Mouse (Mus musculus) heart, postnatal 10 days (tissue): ENCODE measurements around the gene Slc5a2. TPM values are rescaled to one million over a fixed set of nuclear protein-coding genes. Genes with fewer than 3 reads are reported as not detected.

Experiments
- DNase-seq, 2 experiments: peaks; one replicate each; pipeline ENCODE4 v3.0.0; 2021
- intact Hi-C: fragments of 180-260 bp; cut with DNase I; formaldehyde crosslinking; loops from one replicate; pipeline ENCODE4 v1.15.1; 2025
- total RNA-seq, 2 experiments: library from RNA; stranded (reverse); gene quantifications; 2 replicates each; pipeline ENCODE4 v1.2.3; 2021

The Slc5a2 gene
- not detected for total RNA-seq

GRCm38 (mm10) chr7:128265411-128265810 lies at the start of gene Slc5a2:
Gene Slc5a2 (plus strand): TSS chr7:128265657.
- no peak for DNase-seq
- intact Hi-C loops, result no loop called here

- no peak for DNase-seq
- intact Hi-C loops, result no loop called here
Measured at GRCm38 (mm10) chr7:128219952-128220351, 45.5 kb upstream of the Slc5a2 start.

- no peak for DNase-seq
- intact Hi-C loops, result no loop called here
Measured at GRCm38 (mm10) chr7:128220936-128221335, 44.5 kb upstream of the Slc5a2 start.

GRCm38 (mm10) chr7:128231741-128232140 lies 33.7 kb upstream of the Slc5a2 start:
- intact Hi-C loops, result no loop called here
- no peak for DNase-seq

GRCm38 (mm10) chr7:128234796-128235195 lies 30.7 kb upstream of the Slc5a2 start:
- DNase-seq, result no peak
- intact Hi-C loops, result loop anchor here (5.0 kb wide), 1 partner anchor 223 kb away; no protein-coding TSS in a partner anchor

- intact Hi-C loops, result loop anchor here (5.0 kb wide), 1 partner anchor 222 kb away; no protein-coding TSS in a partner anchor
- DNase-seq, result no peak
Measured at GRCm38 (mm10) chr7:128235481-128235880, 30.0 kb upstream of the Slc5a2 start.

DNA sequence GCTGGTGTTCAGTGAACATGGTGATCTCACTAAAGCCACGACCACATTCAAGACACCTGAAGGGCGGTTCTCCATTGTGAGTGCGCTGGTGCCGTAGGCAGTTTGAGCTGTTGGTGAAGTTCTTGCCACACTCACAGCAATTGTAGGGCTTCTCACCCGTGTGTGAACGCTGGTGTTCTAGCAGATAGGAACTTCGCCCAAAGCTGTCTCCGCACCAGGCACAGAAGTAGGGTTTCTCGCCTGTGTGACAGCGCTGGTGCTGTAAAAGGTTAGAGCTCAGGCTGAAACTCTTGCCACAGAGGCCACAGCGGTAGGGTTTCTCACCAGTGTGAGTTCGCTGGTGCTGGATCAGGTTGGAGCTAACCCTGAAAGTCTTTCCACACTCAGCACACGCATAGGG lies 29.0 kb upstream of the Slc5a2 start:
- no peak for DNase-seq
- intact Hi-C loops, result loop anchor here (5.0 kb wide), 1 partner anchor 221 kb away; no protein-coding TSS in a partner anchor

DNA sequence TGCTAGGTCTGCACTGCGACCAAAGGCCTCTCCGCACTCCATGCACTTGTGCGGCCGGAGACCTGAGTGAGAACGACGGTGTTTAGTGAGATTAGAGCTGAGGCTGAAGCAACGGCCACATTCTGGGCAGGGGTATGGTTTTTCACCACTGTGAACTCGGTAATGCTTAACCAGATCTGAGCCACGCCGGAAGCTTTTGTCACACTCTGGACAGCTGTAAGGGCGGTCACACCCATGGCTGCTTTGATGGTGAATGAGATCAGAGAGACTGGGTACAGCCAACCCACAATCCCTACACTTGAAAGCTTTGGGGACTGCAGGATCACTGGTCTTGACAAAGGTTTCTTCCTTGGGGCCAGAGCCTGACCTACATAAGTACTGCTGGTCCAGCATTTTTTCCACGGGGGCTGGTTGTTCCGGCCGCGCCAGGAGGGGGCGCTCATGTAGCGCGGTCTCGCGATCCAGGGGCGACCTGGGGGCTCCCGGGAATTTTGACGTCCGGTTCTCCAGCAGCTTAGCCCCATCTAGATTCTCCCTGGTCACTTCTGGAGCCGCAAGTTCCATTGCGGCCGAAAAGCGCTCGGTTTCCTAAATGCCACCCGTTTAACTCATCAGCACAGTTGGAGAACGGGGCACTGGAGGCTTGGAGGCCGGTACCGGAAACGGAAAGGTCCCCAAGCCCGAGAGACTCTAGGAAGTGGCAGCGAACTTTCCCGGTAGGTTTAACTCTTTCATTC lies 28.4 kb upstream of the Slc5a2 start, which contains the start of gene Armc5:
TSS of gene Armc5 (plus strand) at position 487 of the 737 bp plus-strand sequence.
- DNase-seq, result peak; percentile 91 to 94
- intact Hi-C loops, result loop anchor here (1.0 to 5.0 kb wide), 2 partner anchors 108 to 220 kb away; no protein-coding TSS in a partner anchor

DNA sequence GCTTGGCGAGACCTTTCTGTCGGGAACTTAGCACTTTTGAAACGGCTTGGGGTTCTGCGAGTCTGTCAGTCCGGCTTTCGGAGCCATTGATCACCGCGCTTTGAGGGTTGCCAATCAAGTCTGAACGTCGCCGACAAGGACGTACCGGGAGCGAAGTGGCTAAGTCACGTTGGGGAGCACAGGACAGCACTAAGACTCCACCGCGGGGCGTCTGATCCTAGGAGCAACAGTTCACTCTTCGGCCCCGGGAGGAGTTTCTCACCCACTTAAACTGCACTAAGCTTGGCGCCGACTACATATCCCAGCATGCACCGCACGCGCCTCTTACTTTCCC lies 27.9 kb upstream of the Slc5a2 start:
- intact Hi-C loops, result loop anchor here (1.0 to 5.0 kb wide), 2 partner anchors 108 to 220 kb away; no protein-coding TSS in a partner anchor
- no peak for DNase-seq

GRCm38 (mm10) chr7:128237927-128238778 lies 27.3 kb upstream of the Slc5a2 start, which contains the start of gene 9130023H24Rik:
Gene 9130023H24Rik (minus strand): TSS chr7:128238031.
- intact Hi-C loops, result loop anchor here (1.0 to 5.0 kb wide), 2 partner anchors 107 to 219 kb away; no protein-coding TSS in a partner anchor

DNA sequence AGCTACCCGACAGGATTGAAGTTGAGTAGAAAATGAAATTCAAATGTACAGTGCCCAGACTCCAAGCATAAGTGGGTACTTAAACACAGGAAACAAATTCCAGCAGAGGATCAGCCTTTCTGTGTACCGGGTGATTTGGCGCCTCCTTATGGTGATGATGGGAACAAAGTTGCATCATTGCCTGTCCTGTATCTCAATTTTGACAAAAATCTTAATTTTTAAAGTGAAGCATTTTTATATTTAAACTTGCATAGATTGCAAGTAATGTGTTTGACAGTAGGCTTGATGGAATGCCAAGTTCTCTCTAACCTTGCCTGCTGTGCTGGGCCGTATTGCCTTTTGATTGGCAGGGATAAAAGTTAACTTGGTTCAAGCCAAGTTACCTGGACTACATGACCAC lies 26.5 kb upstream of the Slc5a2 start:
- intact Hi-C loops, result loop anchor here (5.0 kb wide), 1 partner anchor 218 kb away; no protein-coding TSS in a partner anchor
- DNase-seq, result peak in 1 of 2 experiments; percentile 62

More at GRCm38 (mm10) chr7:128237927-128238778, 27.3 kb upstream of the Slc5a2 start, which contains the start of gene 9130023H24Rik:
- peak; percentile 100 for DNase-seq

GRCm38 (mm10) chr7:128240131-128240784 lies 25.2 kb upstream of the Slc5a2 start:
- DNase-seq, result no peak
- intact Hi-C loops, result loop anchor here (10.0 kb wide), 1 partner anchor 465 kb away; no protein-coding TSS in a partner anchor

GRCm38 (mm10) chr7:128242331-128242730 lies 23.1 kb upstream of the Slc5a2 start:
- DNase-seq, result no peak
- intact Hi-C loops, result loop anchor here (10.0 kb wide), 1 partner anchor 462 kb away; no protein-coding TSS in a partner anchor

DNA sequence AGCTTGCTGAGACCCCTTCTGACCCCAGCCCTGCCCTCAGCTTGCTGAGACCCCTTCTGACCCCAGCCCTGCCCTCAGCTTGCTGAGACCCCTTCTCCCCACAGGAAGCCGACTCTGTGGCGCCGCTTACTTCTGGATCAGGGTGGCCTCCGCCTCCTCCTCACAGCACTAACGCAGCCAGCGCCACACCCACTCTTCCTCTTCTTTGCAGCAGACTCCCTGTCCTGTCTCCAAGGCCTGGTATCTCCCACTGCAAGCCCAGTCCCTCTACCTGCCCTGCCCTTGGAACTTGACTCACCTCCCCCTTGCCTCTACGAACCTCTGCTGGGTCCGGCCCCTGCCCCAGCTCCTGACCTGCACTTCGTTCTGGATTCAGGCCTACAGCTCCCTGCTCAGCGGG lies 21.5 kb upstream of the Slc5a2 start:
- no peak for DNase-seq
- intact Hi-C loops, result loop anchor here (10.0 kb wide), 1 partner anchor 461 kb away; no protein-coding TSS in a partner anchor

DNA sequence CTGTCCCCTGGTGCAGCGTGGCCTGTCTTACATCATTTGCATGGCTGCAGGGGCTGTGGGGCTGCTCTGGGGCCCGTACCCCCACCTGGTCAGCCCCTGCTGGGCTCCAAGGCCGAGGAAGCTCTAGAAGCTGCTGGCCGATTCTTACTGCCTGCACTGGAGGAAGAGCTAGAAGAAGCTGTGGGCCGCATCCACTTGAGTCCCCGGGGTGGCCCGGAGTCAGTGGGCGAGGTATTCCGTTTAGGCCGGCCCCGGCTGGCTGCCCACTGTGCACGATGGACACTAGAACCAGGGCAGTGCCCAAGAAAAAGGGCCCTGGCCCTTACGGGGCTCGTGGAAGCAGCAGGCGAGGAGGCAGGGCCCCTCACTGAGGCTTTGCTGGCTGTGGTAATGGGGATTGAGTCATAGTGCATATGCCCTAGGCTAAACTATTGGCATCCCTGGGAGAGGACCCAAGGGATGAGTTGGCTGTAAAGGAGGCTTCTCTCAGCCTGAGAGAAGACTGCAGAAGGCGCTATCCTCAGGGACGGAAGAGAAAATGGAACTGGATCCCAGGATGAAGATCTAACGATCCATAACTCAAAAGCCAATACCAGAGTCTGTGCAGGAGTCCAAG lies 20.9 kb upstream of the Slc5a2 start:
- intact Hi-C loops, result loop anchor here (5.0 to 10.0 kb wide), 2 partner anchors 53 to 460 kb away; partner anchors contain the start of gene BC017158

GRCm38 (mm10) chr7:128245547-128245946 lies 19.9 kb upstream of the Slc5a2 start:
- intact Hi-C loops, result loop anchor here (5.0 to 10.0 kb wide), 2 partner anchors 52 to 459 kb away; partner anchors contain the start of gene BC017158
- no peak for DNase-seq

More for the DNA sequence above, 20.9 kb upstream of the Slc5a2 start:
- no peak for DNase-seq

DNA sequence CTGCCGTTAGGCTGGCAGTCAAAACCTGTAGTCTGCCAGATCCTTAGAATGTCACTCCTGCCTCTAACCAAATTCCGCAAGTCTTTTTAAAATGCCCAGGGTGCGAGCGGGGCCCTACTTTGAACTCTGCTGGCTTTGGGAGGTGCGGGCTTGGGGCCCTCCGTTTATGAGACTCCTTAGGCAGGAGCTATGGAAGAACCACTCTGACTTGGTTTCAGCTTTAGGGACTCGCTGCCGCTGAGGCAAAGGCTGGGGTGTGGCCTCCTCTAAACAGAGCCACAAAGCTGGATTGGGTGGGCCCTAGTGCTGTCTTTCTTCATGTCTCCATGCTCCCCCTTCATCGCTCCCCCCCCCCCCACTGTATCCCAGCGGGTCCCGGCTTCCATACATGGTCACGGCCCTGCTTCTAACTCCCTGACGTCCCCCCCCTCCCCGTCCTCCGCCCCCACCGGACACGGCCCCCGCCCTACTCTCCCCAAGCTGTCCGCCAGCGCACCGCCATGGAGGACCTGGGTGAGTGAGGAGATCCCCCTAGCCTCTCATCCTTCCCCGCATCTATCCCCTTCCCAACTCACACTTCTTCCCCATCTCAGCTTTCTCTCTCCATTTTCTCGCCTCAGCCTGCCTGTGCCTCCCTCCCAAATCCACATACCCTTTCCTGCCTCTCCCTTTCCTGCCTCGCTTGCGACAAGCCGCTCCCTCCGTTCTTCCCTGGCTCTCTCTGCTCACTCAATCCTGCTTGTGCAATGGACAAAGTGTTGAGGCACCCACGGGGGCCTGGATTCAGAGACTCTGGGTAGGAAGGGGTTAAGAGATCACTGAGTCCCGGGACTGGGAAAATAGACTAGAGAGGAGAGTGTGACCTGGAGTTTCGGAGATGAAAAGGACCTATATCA lies 18.7 kb upstream of the Slc5a2 start, which contains the start of gene Tgfb1i1:
TSS of gene Tgfb1i1 (plus strand) at position 317 of the 896 bp plus-strand sequence.
- DNase-seq, result peak; percentile 73 to 75
- intact Hi-C loops, result loop anchor here (1.0 to 10.0 kb wide), 3 partner anchors 51 to 458 kb away; partner anchors contain the start of gene BC017158

GRCm38 (mm10) chr7:128247443-128247842 lies 18.0 kb upstream of the Slc5a2 start:
- intact Hi-C loops, result loop anchor here (1.0 to 10.0 kb wide), 3 partner anchors 50 to 457 kb away; partner anchors contain the start of gene BC017158
- peak; percentile 92 to 94 for DNase-seq
